Mouse (Mus musculus) megakaryocyte, embryonic 14.5 days (primary cell): Measurements from ENCODE around the gene E130308A19Rik.

Experiments
- FLI1 ChIP-seq: IDR thresholded peaks from 2 replicates; pipeline ENCODE4 v1.6.1; 2012; ENCODE audit warnings: low read length, inconsistent platforms, mixed read lengths
- GATA1 ChIP-seq: IDR thresholded peaks from 3 replicates; pipeline ENCODE4 v1.6.1; 2012; ENCODE audit warnings: mixed read lengths, low read length, inconsistent platforms, borderline replicate concordance

DNA sequence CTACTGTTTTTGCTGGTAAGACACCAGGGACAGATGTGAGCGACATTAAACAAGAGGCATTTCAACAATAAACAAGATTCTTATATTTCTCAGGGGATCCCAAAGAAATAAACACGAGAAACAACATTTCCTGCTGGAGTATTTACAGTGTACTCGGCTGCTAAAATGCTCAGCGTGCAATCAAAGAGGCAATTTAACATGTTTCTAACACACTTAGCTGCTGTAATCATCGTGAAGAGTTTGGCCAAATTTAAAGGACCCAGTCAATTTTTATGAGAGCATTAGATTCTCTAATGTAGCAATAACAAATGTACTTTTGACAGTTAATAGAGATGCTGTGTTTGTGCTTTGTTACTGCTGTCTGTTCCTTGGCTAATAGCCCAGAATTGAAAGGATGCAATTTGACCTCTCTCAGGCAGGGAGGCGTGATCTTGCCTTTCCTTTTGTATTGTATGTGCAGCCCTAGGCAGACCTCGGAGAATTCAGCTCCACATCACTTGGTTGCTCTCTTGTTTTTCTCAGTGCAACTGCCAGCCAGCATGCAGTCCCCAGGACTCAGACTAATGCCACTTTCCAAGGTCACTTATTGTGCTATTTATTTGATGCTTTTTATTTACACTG lies 139.5 kb downstream of the E130308A19Rik start:
- TF ChIP-seq GATA1 (no peak), FLI1 (no peak)
